Mouse (Mus musculus) erythroblast, embryonic 14.5 days (primary cell): ENCODE measurements around the gene Add3.

Experiments used
- GATA1 ChIP-seq: IDR thresholded peaks from 2 replicates; pipeline ENCODE4 v1.6.1; 2012; ENCODE audit warnings: low read length, inconsistent platforms, mixed read lengths
- TAL1 ChIP-seq: IDR thresholded peaks from 3 replicates; pipeline ENCODE4 v1.6.1; 2012; ENCODE audit warnings: low read length, inconsistent platforms, mixed read lengths

- TF ChIP-seq TAL1: no peak
- TF ChIP-seq GATA1: no peak
Measured at GRCm38 (mm10) chr19:53251015-53251414, 110.8 kb downstream of the Add3 start.
